12 mouse cellular contexts compared by ENCODE assay signal in genomic region chr14:30344948-30345865, GRCm38 (mm10).
A peak's percentile ranks its signal among the peaks of the same experiment; 100 is the strongest.
DNase-seq lines count a peak whose midpoint lies in the region; ATAC-seq and TF ChIP-seq lines count a peak whose summit lies in the region.
"Had no signal": no experiment of that assay in that cellular context is flagged by ENCODE, and none has a peak within 500 bp of the region (broad histone marks: within the 10 kb centered on the region; RNA-seq: fewer than 3 reads in every experiment).

No protein-coding gene starts in this region.

- H3K4me2 ChIP-seq in liver, embryonic 11.5 days, result no peak overlapping the region
- H3K4me2 ChIP-seq in kidney, embryonic 15.5 days, result no peak overlapping the region
- no peak overlapping the region for H3K4me2 ChIP-seq in limb, embryonic 15.5 days
- H3K4me2 ChIP-seq in forebrain, embryonic 15.5 days (replicated peaks), result no peak overlapping the region
- H3K4me2 ChIP-seq: heart, embryonic 13.5 days; hindbrain, embryonic 12.5 days had no signal

- no peak overlapping the region for H3K27ac ChIP-seq in liver, adult 2 months (replicated peaks; ENCODE audit: insufficient read depth, low read depth, low read length)
- H3K27ac ChIP-seq in liver, embryonic 11.5 days (ENCODE audit: low read depth, low read length), result no peak overlapping the region
- H3K27ac ChIP-seq in kidney, embryonic 15.5 days, result 0 out of 2 replicates have a peak overlapping the region, but pooled peaks have one; percentile 14
- no peak overlapping the region for H3K27ac ChIP-seq in limb, embryonic 15.5 days
- no peak overlapping the region for H3K27ac ChIP-seq in forebrain, embryonic 15.5 days (replicated peaks)
- H3K27ac ChIP-seq: heart, embryonic 13.5 days; hindbrain, embryonic 12.5 days; midbrain, embryonic 10.5 days had no signal

- no peak for TF ChIP-seq POLR2A in liver, adult 2 months (IDR thresholded peaks at IDR 0.05; ENCODE audit: extremely low read depth, insufficient read depth, low read length)

- no peaks in the 10 kb centered on the region for H3K27me3 ChIP-seq in liver, adult 2 months (ENCODE audit: control insufficient read depth, insufficient read depth, low read length)
- H3K27me3 ChIP-seq in liver, embryonic 11.5 days (replicated peaks; ENCODE audit: control insufficient read depth, insufficient read depth, low read length), result no peaks in the 10 kb centered on the region
- H3K27me3 ChIP-seq in kidney, embryonic 15.5 days, result no peaks in the 10 kb centered on the region
- peaks cover 18% of the 10 kb centered on the region for H3K27me3 ChIP-seq in limb, embryonic 15.5 days
- H3K27me3 ChIP-seq in forebrain, embryonic 15.5 days, result no peaks in the 10 kb centered on the region
- H3K27me3 ChIP-seq: heart, embryonic 13.5 days had no signal

- H3K4me1 ChIP-seq in liver, adult 2 months (ENCODE audit: control insufficient read depth, insufficient read depth, low read length), result peaks cover 5% of the 10 kb centered on the region; the same call in 1 of the 2 replicates
- H3K4me1 ChIP-seq in liver, embryonic 11.5 days (replicated peaks; ENCODE audit: control insufficient read depth, insufficient read depth, low read length), result no peaks in the 10 kb centered on the region
- H3K4me1 ChIP-seq in kidney, embryonic 15.5 days, result peaks cover 32% of the 10 kb centered on the region
- peaks cover 17% of the 10 kb centered on the region for H3K4me1 ChIP-seq in limb, embryonic 15.5 days
- 0 out of 2 replicates have a peak, but pooled peaks cover 2% of the 10 kb centered on the region for H3K4me1 ChIP-seq in forebrain, embryonic 15.5 days

- 44% methylated on average over 8 of the region's 8 CpGs for WGBS in liver, adult 2 months
- WGBS in liver, embryonic 11.5 days, result 77% methylated on average over 8 of the region's 8 CpGs
- 65% methylated on average over 8 of the region's 8 CpGs for WGBS in kidney, embryonic 15.5 days
- 42% methylated on average over 8 of the region's 8 CpGs for WGBS in limb, embryonic 15.5 days
- 63% methylated on average over 8 of the region's 8 CpGs for WGBS in forebrain, embryonic 15.5 days

- H3K36me3 ChIP-seq in liver, adult 2 months (ENCODE audit: control insufficient read depth, insufficient read depth, low read length), result no peaks in the 10 kb centered on the region
- H3K36me3 ChIP-seq in liver, embryonic 11.5 days (ENCODE audit: control insufficient read depth, insufficient read depth, low read length), result no peaks in the 10 kb centered on the region
- no peaks in the 10 kb centered on the region for H3K36me3 ChIP-seq in kidney, embryonic 15.5 days
- H3K36me3 ChIP-seq in limb, embryonic 15.5 days, result no peaks in the 10 kb centered on the region
- no peaks in the 10 kb centered on the region for H3K36me3 ChIP-seq in forebrain, embryonic 15.5 days
- H3K36me3 ChIP-seq: heart, embryonic 13.5 days; hindbrain, embryonic 12.5 days; midbrain, embryonic 10.5 days had no signal

- DNase-seq in cerebellum, adult 18-20 months, result peak; percentile 35 to 49
- no peak for DNase-seq in cerebellum, adult 11 months
- DNase-seq in liver, adult 2 months (ENCODE audit: extremely low read depth, low read depth, low spot score), result peak; percentile 49
- no peak for DNase-seq in liver, embryonic 11.5 days (ENCODE audit: low spot score)
- DNase-seq in urinary bladder, postnatal 36 days (ENCODE audit: low spot score in 2 of 2), result no peak
- DNase-seq: lung, adult 2 months had no signal

- H3K4me3 ChIP-seq in liver, adult 2 months (ENCODE audit: insufficient read depth, low read depth, low read length), result no peak overlapping the region
- no peak overlapping the region for H3K4me3 ChIP-seq in liver, embryonic 11.5 days (ENCODE audit: low read depth, low read length)
- no peak overlapping the region for H3K4me3 ChIP-seq in kidney, embryonic 15.5 days (replicated peaks)
- H3K4me3 ChIP-seq in limb, embryonic 15.5 days, result no peak overlapping the region
- H3K4me3 ChIP-seq in forebrain, embryonic 15.5 days, result no peak overlapping the region
- H3K4me3 ChIP-seq: heart, embryonic 13.5 days; hindbrain, embryonic 12.5 days; midbrain, embryonic 10.5 days had no signal

- no peak overlapping the region for H3K9ac ChIP-seq in liver, adult 2 months (ENCODE audit: low read depth, low read length)
- H3K9ac ChIP-seq in liver, embryonic 11.5 days (ENCODE audit: low read depth, low read length), result no peak overlapping the region
- no peak overlapping the region for H3K9ac ChIP-seq in kidney, embryonic 15.5 days
- H3K9ac ChIP-seq in limb, embryonic 15.5 days, result no peak overlapping the region
- no peak overlapping the region for H3K9ac ChIP-seq in forebrain, embryonic 15.5 days (replicated peaks)
- H3K9ac ChIP-seq: heart, embryonic 13.5 days; hindbrain, embryonic 12.5 days had no signal

- H3K79me2 ChIP-seq in liver, adult 2 months (ENCODE audit: control insufficient read depth, insufficient read depth, low read length), result no peaks in the 10 kb centered on the region

- TF ChIP-seq CTCF in liver, adult 2 months (IDR thresholded peaks at IDR 0.05; ENCODE audit: low read depth, low read length), result no peak

- no peak for ATAC-seq in liver, embryonic 11.5 days (replicated peaks; ENCODE audit: low FRiP score)
- no peak for ATAC-seq in kidney, embryonic 15.5 days (replicated peaks; ENCODE audit: low FRiP score)
- peak; percentile 35; the same call in 1 of the 2 replicates for ATAC-seq in limb, embryonic 15.5 days (ENCODE audit: insufficient number of reproducible peaks, low FRiP score, low TSS enrichment, low read depth)
- no peak for ATAC-seq in forebrain, embryonic 15.5 days (replicated peaks)

- no peaks in the 10 kb centered on the region for H3K9me3 ChIP-seq in liver, embryonic 11.5 days (ENCODE audit: control insufficient read depth, low read length)
- H3K9me3 ChIP-seq in kidney, embryonic 15.5 days (replicated peaks), result no peaks in the 10 kb centered on the region
- no peaks in the 10 kb centered on the region for H3K9me3 ChIP-seq in limb, embryonic 15.5 days
- no peaks in the 10 kb centered on the region for H3K9me3 ChIP-seq in forebrain, embryonic 15.5 days
- H3K9me3 ChIP-seq: heart, embryonic 13.5 days; hindbrain, embryonic 12.5 days; midbrain, embryonic 10.5 days had no signal

Comparison
In these comparisons a context has a peak if more than half of its experiments do, and no peak if none do; other contexts are left out.
1. DNase-seq: peak in cerebellum, adult 18-20 months (2 of 2) and liver, adult 2 months (single experiment); none in cerebellum, adult 11 months (single experiment), liver, embryonic 11.5 days (single experiment) and urinary bladder, postnatal 36 days (0 of 2).